Comparison of ENCODE assay signal across 9 mouse cellular contexts in the genomic region with DNA sequence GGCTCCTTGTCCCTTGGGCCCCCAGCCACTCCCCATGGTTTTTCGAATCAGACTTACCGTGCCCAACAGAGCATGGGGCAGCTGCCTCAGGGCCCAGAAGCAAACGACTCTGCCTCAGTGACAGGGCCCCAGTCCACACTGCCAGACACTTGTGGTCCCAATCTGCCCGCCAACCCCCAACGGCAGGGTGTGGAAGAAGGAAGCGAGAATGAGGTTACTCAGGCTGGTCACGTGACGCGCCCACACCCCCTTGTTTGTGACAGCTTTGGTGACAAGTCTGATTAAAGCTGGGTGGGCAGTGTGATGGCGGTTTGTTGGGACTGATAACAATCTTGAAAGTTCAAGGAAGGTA. TPM values are rescaled to one million over a fixed set of nuclear protein-coding genes. Genes with fewer than 3 reads are reported as not detected.
A peak's percentile ranks its signal among the peaks of the same experiment; 100 is the strongest.
DNase-seq lines count a peak whose midpoint lies in the region; ATAC-seq and TF ChIP-seq lines count a peak whose summit lies in the region.
"Had no signal": no experiment of that assay in that cellular context is flagged by ENCODE, and none has a peak within 500 bp of the region (broad histone marks: within the 10 kb centered on the region; RNA-seq: fewer than 3 reads in every experiment).

No protein-coding gene starts in this region.

- 70% methylated on average over 10 of the region's 10 CpGs for WGBS in forebrain, embryonic 11.5 days

- H3K27ac ChIP-seq in forebrain, embryonic 11.5 days (ENCODE audit: low read depth, low read length): no peak overlapping the region

- intact Hi-C loops in heart, postnatal 10 days (cut with DNase I): no loop called here

- H3K4me2 ChIP-seq in forebrain, embryonic 11.5 days (ENCODE audit: low read depth, low read length, severe bottlenecking): no peak overlapping the region
- H3K4me2 ChIP-seq: lung, embryonic 14.5 days had no signal

- H3K9me3 ChIP-seq in E14TG2a.4 (ENCODE audit: low read length): no peaks in the 10 kb centered on the region
- no peaks in the 10 kb centered on the region for H3K9me3 ChIP-seq in forebrain, embryonic 11.5 days (ENCODE audit: control insufficient read depth, low read length)

- peak overlapping the region; percentile 57 for H3K4me3 ChIP-seq in E14TG2a.4 (replicated peaks; ENCODE audit: low read length)
- H3K4me3 ChIP-seq in forebrain, embryonic 11.5 days (ENCODE audit: low read depth, low read length): no peak overlapping the region

- TF ChIP-seq CTCF in E14TG2a.4 (conservative IDR thresholded peaks at IDR 0.05; ENCODE audit: low read length): no peak

- H3K9ac ChIP-seq in forebrain, embryonic 11.5 days (ENCODE audit: low read length): no peak overlapping the region
- H3K9ac ChIP-seq: lung, embryonic 14.5 days had no signal

- no peaks in the 10 kb centered on the region for H3K36me3 ChIP-seq in E14TG2a.4 (ENCODE audit: insufficient read depth, low read length)
- H3K36me3 ChIP-seq in forebrain, embryonic 11.5 days (ENCODE audit: control insufficient read depth, insufficient read depth, low read length): no peaks in the 10 kb centered on the region

- ATAC-seq in megakaryocyte-erythroid progenitor cell, adult 5-6 weeks (replicated peaks; ENCODE audit: low FRiP score, low TSS enrichment, poor library complexity, severe bottlenecking): peak; percentile 74
- ATAC-seq in forebrain, embryonic 11.5 days (replicated peaks; ENCODE audit: low FRiP score): no peak

- no peaks in the 10 kb centered on the region for H3K27me3 ChIP-seq in E14TG2a.4 (ENCODE audit: insufficient read depth, low read length)
- H3K27me3 ChIP-seq in forebrain, embryonic 11.5 days (ENCODE audit: control insufficient read depth, insufficient read depth, low read length): no peaks in the 10 kb centered on the region

- DNase-seq in B cell, adult 2 months: peak; percentile 89 to 92
- peak; percentile 40 to 49 for DNase-seq in heart, postnatal 10 days
- no peak for DNase-seq in embryo, embryonic 10 days (ENCODE audit: low spot score)
- no peak for DNase-seq in urinary bladder, postnatal 4 days (ENCODE audit: low spot score in 2 of 2)
- DNase-seq in left cerebral cortex, adult 9 months (ENCODE audit: low spot score in 2 of 2): no peak
- DNase-seq in forebrain, embryonic 11.5 days (ENCODE audit: low spot score): no peak
- DNase-seq: lung, embryonic 14.5 days had no signal

- H3K4me1 ChIP-seq in E14TG2a.4 (replicated peaks; ENCODE audit: low read depth, low read length): peaks cover 35% of the 10 kb centered on the region
- no peaks in the 10 kb centered on the region for H3K4me1 ChIP-seq in forebrain, embryonic 11.5 days (replicated peaks; ENCODE audit: control insufficient read depth, insufficient read depth, low read length)

RNA-seq across cellular contexts. Expression of a gene that starts 2.2 kb away (rescaled TPM):
- 1 to 10 TPM; 2.0 to 2.1 TPM for total RNA-seq in heart, postnatal 10 days (2021)
- total RNA-seq in megakaryocyte-erythroid progenitor cell, adult 5-6 weeks (2014; fragmentation: Nextera tagmentation): 66.0 and 87.7 TPM in 2 replicates
- 27.4 and 30.2 TPM in 2 replicates for total RNA-seq in megakaryocyte-erythroid progenitor cell, adult 5-6 weeks (2017)
- polyA plus RNA-seq in forebrain, embryonic 11.5 days (2014; fragmentation: Nextera tagmentation; extraction: Ambion mirVana): 0.67 and 1.4 TPM in 2 replicates

RNA-seq across cellular contexts. Expression of a gene that starts 30.0 kb away (rescaled TPM):
- 10 to 100 TPM; 14.6 to 18.5 TPM for total RNA-seq in heart, postnatal 10 days (2021)
- total RNA-seq in megakaryocyte-erythroid progenitor cell, adult 5-6 weeks (2014; fragmentation: Nextera tagmentation): 0.46 TPM in 1 of 2 replicates, not detected in the other
- not detected in 2 replicates for total RNA-seq in megakaryocyte-erythroid progenitor cell, adult 5-6 weeks (2017)
- 11.6 and 14.5 TPM in 2 replicates for polyA plus RNA-seq in forebrain, embryonic 11.5 days (2014; fragmentation: Nextera tagmentation; extraction: Ambion mirVana)

RNA-seq across cellular contexts. Expression of a gene that starts 57.7 kb away (rescaled TPM):
- 100 to 1,000 TPM; 122 to 123 TPM for total RNA-seq in heart, postnatal 10 days (2021)
- 80.5 and 81.0 TPM in 2 replicates for total RNA-seq in megakaryocyte-erythroid progenitor cell, adult 5-6 weeks (2014; fragmentation: Nextera tagmentation)
- 63.1 and 68.9 TPM in 2 replicates for total RNA-seq in megakaryocyte-erythroid progenitor cell, adult 5-6 weeks (2017)
- polyA plus RNA-seq in forebrain, embryonic 11.5 days (2014; fragmentation: Nextera tagmentation; extraction: Ambion mirVana): 99.4 and 105 TPM in 2 replicates

RNA-seq across cellular contexts. Expression of a gene that starts 58.0 kb away (rescaled TPM):
- 10 to 100 TPM; 19.6 to 20.5 TPM for total RNA-seq in heart, postnatal 10 days (2021)
- 46.6 and 48.1 TPM in 2 replicates for total RNA-seq in megakaryocyte-erythroid progenitor cell, adult 5-6 weeks (2014; fragmentation: Nextera tagmentation)
- total RNA-seq in megakaryocyte-erythroid progenitor cell, adult 5-6 weeks (2017): 38.6 and 45.5 TPM in 2 replicates
- 77.5 and 81.8 TPM in 2 replicates for polyA plus RNA-seq in forebrain, embryonic 11.5 days (2014; fragmentation: Nextera tagmentation; extraction: Ambion mirVana)

Comparison
In these comparisons a context has a peak if more than half of its experiments do, and no peak if none do; other contexts are left out.
1. DNase-seq: peak in B cell, adult 2 months (2 of 2) and heart, postnatal 10 days (2 of 2); none in embryo, embryonic 10 days (single experiment), urinary bladder, postnatal 4 days (0 of 2), left cerebral cortex, adult 9 months (0 of 2) and forebrain, embryonic 11.5 days (single experiment).
2. RNA of a gene that starts 2.2 kb away (total RNA-seq): 27.4 to 87.7 TPM in megakaryocyte-erythroid progenitor cell, adult 5-6 weeks; 2.0 to 2.1 TPM in heart, postnatal 10 days; every median in the first group is over 4 times any median in the second.
3. RNA of a gene that starts 30.0 kb away (total RNA-seq): 14.6 to 18.5 TPM in heart, postnatal 10 days; 0.46 TPM in megakaryocyte-erythroid progenitor cell, adult 5-6 weeks; every median in the first group is over 10 times any median in the second.